Mouse (Mus musculus) CH12.LX (cell line): Measurements from ENCODE around the gene Ak4. TPM values are rescaled to one million over a fixed set of nuclear protein-coding genes. Genes with fewer than 3 reads are reported as not detected.

Experiments
- DNase-seq: peaks from one replicate; pipeline ENCODE4 v3.0.0-alpha.2; 2013; ENCODE audit errors: extremely low read depth
- H3K27ac ChIP-seq: 2 replicates; pipeline ENCODE4 v1.5.1; 2012; ENCODE audit warnings: low read depth, mild to moderate bottlenecking, control low read depth, moderate library complexity; ENCODE audit not compliant: insufficient read depth
- H3K27me3 ChIP-seq: replicated peaks from 2 replicates; pipeline ENCODE3; 2012; ENCODE audit warnings: inconsistent platforms
- H3K36me3 ChIP-seq, 2 experiments: replicated peaks in 1 of 2; 2 replicates each; pipeline versions ENCODE3 to v1.6.1; 2012; ENCODE audit warnings: inconsistent platforms in 1 of 2, low read length in 1 of 2, mild to moderate bottlenecking in 1 of 2, mixed read lengths in 1 of 2, moderate library complexity in 1 of 2; ENCODE audit not compliant: control insufficient read depth in 1 of 2, insufficient read depth in 1 of 2
- H3K4me1 ChIP-seq, 2 experiments: 2 replicates each; pipeline ENCODE4 v1.6.1; 2012; ENCODE audit warnings: inconsistent platforms in 1 of 2, moderate library complexity in 1 of 2; ENCODE audit not compliant: insufficient read depth in 2 of 2, control insufficient read depth in 1 of 2
- H3K4me2 ChIP-seq: 2 replicates; pipeline ENCODE4 v1.6.1; 2012; ENCODE audit warnings: low read depth, mild to moderate bottlenecking, control low read depth; ENCODE audit not compliant: poor library complexity, insufficient read depth, severe bottlenecking
- H3K4me3 ChIP-seq, 3 experiments: fragments of 150-350 bp in 1 of 3; sonication (generic) in 1 of 3; replicated peaks in 1 of 3; 2 replicates each; pipeline versions ENCODE3 to v1.5.1; 2011 to 2012; ENCODE audit warnings: low read depth in 2 of 3, low read length in 2 of 3, mild to moderate bottlenecking in 2 of 3, moderate library complexity in 2 of 3, control low read depth in 1 of 3, improper control_type of control experiment in 1 of 3, inconsistent platforms in 1 of 3, mixed read lengths in 1 of 3; ENCODE audit not compliant: poor library complexity in 1 of 3
- H3K79me2 ChIP-seq: replicated peaks from 2 replicates; pipeline ENCODE4 v1.6.1; 2012; ENCODE audit warnings: mild to moderate bottlenecking, moderate library complexity; ENCODE audit not compliant: control insufficient read depth, poor library complexity, insufficient read depth, severe bottlenecking; ENCODE audit errors: extremely low read depth
- H3K9ac ChIP-seq: 2 replicates; pipeline ENCODE4 v1.6.1; 2012; ENCODE audit warnings: low read depth, mild to moderate bottlenecking, control low read depth, moderate library complexity; ENCODE audit not compliant: insufficient read depth
- H3K9me3 ChIP-seq: replicated peaks from 2 replicates; pipeline ENCODE3; 2012; ENCODE audit warnings: low read length, inconsistent platforms, mixed read lengths
- BHLHE40 ChIP-seq: IDR thresholded peaks from 2 replicates; pipeline ENCODE4 v1.6.1; 2011; ENCODE audit warnings: mild to moderate bottlenecking, low read depth, low read length, improper control_type of control experiment
- CHD1 ChIP-seq: IDR thresholded peaks from 2 replicates; pipeline ENCODE4 v1.6.1; 2012; ENCODE audit warnings: low read depth, low read length, improper control_type of control experiment, inconsistent platforms
- CHD2 ChIP-seq: IDR thresholded peaks from 2 replicates; pipeline ENCODE4 v1.6.1; 2011; ENCODE audit warnings: low read length, improper control_type of control experiment
- E2F4 ChIP-seq: IDR thresholded peaks from 2 replicates; pipeline ENCODE4 v1.6.1; 2011; ENCODE audit warnings: low read depth, low read length, improper control_type of control experiment; ENCODE audit not compliant: insufficient replicate concordance
- IRF4 ChIP-seq: IDR thresholded peaks from 2 replicates; pipeline ENCODE4 v1.6.1; 2014; ENCODE audit warnings: low read depth, mild to moderate bottlenecking, inconsistent platforms, low read length, improper control_type of control experiment
- KAT2A ChIP-seq: IDR thresholded peaks from 2 replicates; pipeline ENCODE4 v1.6.1; 2012; ENCODE audit warnings: low read length, improper control_type of control experiment, inconsistent platforms; ENCODE audit not compliant: insufficient replicate concordance
- MAFK ChIP-seq: IDR thresholded peaks from 2 replicates; pipeline ENCODE4 v1.6.1; 2011; ENCODE audit warnings: low read length, improper control_type of control experiment; ENCODE audit not compliant: insufficient replicate concordance
- MAZ ChIP-seq: IDR thresholded peaks from 2 replicates; pipeline ENCODE4 v1.6.1; 2012; ENCODE audit warnings: low read depth, mild to moderate bottlenecking, inconsistent platforms, low read length, improper control_type of control experiment, moderate library complexity
- MEF2A ChIP-seq: IDR thresholded peaks from 2 replicates; pipeline ENCODE4 v1.6.1; 2014; ENCODE audit warnings: low read depth, mild to moderate bottlenecking, inconsistent platforms, low read length, improper control_type of control experiment, borderline replicate concordance
- MXI1 ChIP-seq: IDR thresholded peaks from 2 replicates; pipeline ENCODE4 v1.6.1; 2011; ENCODE audit warnings: mild to moderate bottlenecking, low read depth, low read length, improper control_type of control experiment
- NELFE ChIP-seq: IDR thresholded peaks from 2 replicates; pipeline ENCODE4 v1.6.1; 2011; ENCODE audit warnings: low read depth, low read length, improper control_type of control experiment
- PAX5 ChIP-seq: IDR thresholded peaks from 2 replicates; pipeline ENCODE4 v1.6.1; 2012; ENCODE audit warnings: low read length, inconsistent platforms, mixed read lengths
- POLR2A ChIP-seq: IDR thresholded peaks from 2 replicates; pipeline ENCODE4 v1.6.1; 2011; ENCODE audit warnings: low read depth, mild to moderate bottlenecking, improper control_type of control experiment, low read length
- POLR2AphosphoS2 ChIP-seq: IDR thresholded peaks from 2 replicates; pipeline ENCODE4 v1.6.1; 2011; ENCODE audit warnings: low read depth, low read length, improper control_type of control experiment
- RAD21 ChIP-seq: IDR thresholded peaks from 2 replicates; pipeline ENCODE4 v1.6.1; 2011; ENCODE audit warnings: low read depth, mild to moderate bottlenecking, low read length, improper control_type of control experiment, moderate library complexity
- RCOR1 ChIP-seq: conservative IDR thresholded peaks from 2 replicates; pipeline ENCODE4 v1.6.1; 2012; ENCODE audit warnings: low read depth, mild to moderate bottlenecking, inconsistent platforms, low read length, improper control_type of control experiment
- SIN3A ChIP-seq: IDR thresholded peaks from 2 replicates; pipeline ENCODE4 v1.6.1; 2012; ENCODE audit warnings: low read length, improper control_type of control experiment, inconsistent platforms
- SMC3 ChIP-seq: IDR thresholded peaks from 2 replicates; pipeline ENCODE4 v1.6.1; 2011; ENCODE audit warnings: low read depth, low read length, improper control_type of control experiment
- TBP ChIP-seq: conservative IDR thresholded peaks from 2 replicates; pipeline ENCODE4 v1.6.1; 2011; ENCODE audit warnings: low read depth, low read length, improper control_type of control experiment
- TCF12 ChIP-seq: IDR thresholded peaks from 2 replicates; pipeline ENCODE4 v1.6.1; 2014; ENCODE audit warnings: low read depth, mild to moderate bottlenecking, inconsistent platforms, low read length, improper control_type of control experiment
- USF1 ChIP-seq: IDR thresholded peaks from 2 replicates; pipeline ENCODE4 v1.6.1; 2014; ENCODE audit warnings: low read depth, mild to moderate bottlenecking, inconsistent platforms, low read length, improper control_type of control experiment
- ZC3H11A ChIP-seq: IDR thresholded peaks from 2 replicates; pipeline ENCODE4 v1.6.1; 2012; ENCODE audit warnings: low read depth, mild to moderate bottlenecking, inconsistent platforms, low read length, improper control_type of control experiment
- ZNF384 ChIP-seq: IDR thresholded peaks from 2 replicates; pipeline ENCODE4 v1.6.1; 2012; ENCODE audit warnings: low read depth, low read length, improper control_type of control experiment, inconsistent platforms
- dilution Hi-C: fragments of 300-500 bp; cut with MboI; formaldehyde crosslinking; loops from 2 replicates; pipeline ENCODE4 v1.14.3; 2020; ENCODE audit warnings: low sequenced_read_pairs; ENCODE audit not compliant: extremely low pct_unique_long_range_greater_than_20kb, extremely low pct_ligation_motif_present
- in situ Hi-C: fragments of 300-500 bp; cut with MboI; formaldehyde crosslinking; loops from 3 replicates; pipeline ENCODE4 v1.14.3; 2019; ENCODE audit warnings: low sequenced_read_pairs, low pct_ligation_motif_present, low pct_unique_long_range_greater_than_20kb, mixed read lengths
- polyA plus RNA-seq: library from polyadenylated mRNA; unstranded; fragments of >175 nt; gene quantifications from 2 replicates; pipeline ENCODE4 v1.2.1, GENCODE M21; 2012; ENCODE audit warnings: low read depth; ENCODE audit not compliant: insufficient read length
- total RNA-seq, 2 experiments: library from RNA; depleted of rRNA; stranded (reverse); fragments of 300-350 nt in 1 of 2; fragments of >200 nt in 1 of 2; gene quantifications; 2 replicates each; pipeline ENCODE4 v1.2.3; 2012 to 2014

Gene Ak4
- total and polyA plus RNA-seq, 3 experiments = 11.8 to 49.4 (median 23.0) TPM

- Histone ChIP-seq H3K4me2 (no peak overlapping the region), H3K36me3 (peaks cover 0 to 53% of the 10 kb centered on the region in 2 experiments), H3K27ac (no peak overlapping the region), H3K4me1 (no peaks in the 10 kb centered on the region), H3K79me2 (no peaks in the 10 kb centered on the region), H3K9me3 (no peaks in the 10 kb centered on the region), H3K27me3 (no peaks in the 10 kb centered on the region), H3K4me3 (no peak overlapping the region), H3K9ac (no peak overlapping the region)
- dilution Hi-C loops = no loop called here
- DNase-seq = no peak
- in situ Hi-C loops = no loop called here
- TF ChIP-seq MAZ (no peak), MXI1 (no peak), E2F4 (no peak), TBP (no peak), CHD2 (no peak), SMC3 (no peak), BHLHE40 (no peak)
These were observed 30.3 kb downstream of the Ak4 start for GRCm38 (mm10) chr4:101449344-101449743.

DNA sequence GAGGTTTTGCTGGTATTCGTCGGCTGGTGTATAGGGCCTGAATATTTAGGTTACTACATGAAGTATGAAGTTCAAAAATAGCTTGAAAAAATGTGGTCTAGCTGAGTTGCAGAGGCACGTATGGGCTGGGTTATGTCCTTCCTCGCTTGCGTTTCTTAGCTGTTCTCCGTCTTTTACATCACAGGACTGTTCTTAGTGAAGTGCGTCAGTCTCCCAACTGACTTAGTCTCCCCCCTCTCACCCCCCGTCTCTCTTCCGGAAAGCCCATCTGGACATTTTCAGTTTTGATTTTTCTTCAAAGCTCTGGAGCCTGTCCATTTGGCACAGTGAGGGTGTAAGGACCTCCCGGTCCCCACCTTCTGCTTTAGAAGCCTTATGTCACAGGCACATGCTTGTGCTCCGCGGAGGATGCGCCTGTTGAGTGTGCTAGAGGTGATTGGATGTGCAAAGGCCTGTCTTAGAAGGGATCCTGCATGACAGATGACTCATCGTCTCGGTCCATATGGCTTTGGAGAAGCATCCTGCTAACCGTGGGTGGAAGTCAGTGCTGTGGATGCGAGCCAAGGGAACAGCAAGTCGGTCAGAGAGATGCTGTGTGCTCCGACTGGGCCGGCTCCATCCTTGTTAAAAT is 31.2 kb downstream of the Ak4 start:
- Histone ChIP-seq H3K4me3 (no peak overlapping the region), H3K9ac (no peak overlapping the region), H3K79me2 (no peaks in the 10 kb centered on the region), H3K27me3 (no peaks in the 10 kb centered on the region), H3K27ac (no peak overlapping the region), H3K9me3 (no peaks in the 10 kb centered on the region), H3K4me2 (no peak overlapping the region), H3K36me3 (peaks cover 0 to 51% of the 10 kb centered on the region in 2 experiments), H3K4me1 (no peaks in the 10 kb centered on the region)
- DNase-seq = no peak
- in situ Hi-C loops = no loop called here
- dilution Hi-C loops = no loop called here
- no peak for TF ChIP-seq MEF2A
- TF ChIP-seq ZNF384 = no peak
- no peak for TF ChIP-seq RAD21
- TF ChIP-seq TBP = no peak

DNA sequence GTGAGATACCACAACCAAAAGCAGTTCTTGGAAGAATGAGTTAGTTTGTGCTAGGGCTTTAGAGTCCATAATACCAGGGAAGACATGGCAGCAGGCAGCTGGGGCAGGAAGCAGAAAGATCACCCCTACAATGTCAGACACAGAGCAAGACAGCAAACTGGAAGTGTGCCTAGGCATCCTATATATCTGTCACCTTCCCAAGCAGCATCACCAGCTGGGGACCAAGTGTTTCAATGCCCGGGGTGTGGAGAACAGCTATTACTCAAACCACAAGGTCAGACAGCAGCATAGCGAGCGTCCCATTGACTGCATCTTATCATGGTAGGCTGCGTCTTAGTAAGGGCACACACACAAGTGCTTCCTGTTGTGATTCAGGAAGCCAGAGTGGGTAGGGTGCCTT is 32.0 kb downstream of the Ak4 start:
- dilution Hi-C loops (no loop called here), in situ Hi-C loops (no loop called here)
- Histone ChIP-seq H3K4me2 (no peak overlapping the region), H3K36me3 (peaks cover 0 to 47% of the 10 kb centered on the region in 2 experiments), H3K4me1 (no peaks in the 10 kb centered on the region), H3K4me3 (no peak overlapping the region), H3K9ac (no peak overlapping the region), H3K79me2 (no peaks in the 10 kb centered on the region), H3K27ac (no peak overlapping the region), H3K27me3 (no peaks in the 10 kb centered on the region), H3K9me3 (no peaks in the 10 kb centered on the region)
- TF ChIP-seq USF1 (no peak), CHD1 (no peak), ZC3H11A (no peak), RCOR1 (no peak), TCF12 (no peak), SIN3A (no peak), IRF4 (no peak), E2F4 (no peak), CHD2 (no peak), PAX5 (no peak), KAT2A (no peak), POLR2A (no peak), RAD21 (no peak), MAFK (no peak), NELFE (no peak), POLR2AphosphoS2 (no peak)
- no peak for DNase-seq
